Mouse (Mus musculus): ENCODE results near the gene Ccdc92. TPM values are rescaled to one million over a fixed set of nuclear protein-coding genes. Genes with fewer than 3 reads are reported as not detected.

The Ccdc92 gene
- total RNA-seq (2014; fragmentation: Nextera tagmentation) (0.07 and 0.47 TPM in 2 replicates), total RNA-seq (2017) (0.05 and 0.50 TPM in 2 replicates)

GRCm38 (mm10) chr5:124862013-124862866, at the start of gene Ccdc92, which contains the start of gene Zfp664:
TSS of gene Ccdc92 (minus strand) at chr5:124862424.
TSS of gene Zfp664 (plus strand) at chr5:124862691.
- ATAC-seq (replicated peaks; ENCODE audit: low FRiP score, low TSS enrichment, poor library complexity, severe bottlenecking) = peak; percentile 90

GRCm38 (mm10) chr5:124908860-124909259, 46.6 kb upstream of the Ccdc92 start:
- ATAC-seq (replicated peaks; ENCODE audit: low FRiP score, low TSS enrichment, poor library complexity, severe bottlenecking) = peak; percentile 92

GRCm38 (mm10) chr5:124906890-124907289, 44.7 kb upstream of the Ccdc92 start:
- ATAC-seq (replicated peaks; ENCODE audit: low FRiP score, low TSS enrichment, poor library complexity, severe bottlenecking) = no peak

- ATAC-seq (replicated peaks; ENCODE audit: low FRiP score, low TSS enrichment, poor library complexity, severe bottlenecking) = no peak
These were observed 41.6 kb upstream of the Ccdc92 start for GRCm38 (mm10) chr5:124903852-124904251.

- no peak for ATAC-seq (replicated peaks; ENCODE audit: low FRiP score, low TSS enrichment, poor library complexity, severe bottlenecking)
These were observed 40.0 kb upstream of the Ccdc92 start for GRCm38 (mm10) chr5:124902195-124902594.

GRCm38 (mm10) chr5:124901675-124902074, 39.5 kb upstream of the Ccdc92 start:
- no peak for ATAC-seq (replicated peaks; ENCODE audit: low FRiP score, low TSS enrichment, poor library complexity, severe bottlenecking)

GRCm38 (mm10) chr5:124900738-124901490, 38.7 kb upstream of the Ccdc92 start:
- ATAC-seq (replicated peaks; ENCODE audit: low FRiP score, low TSS enrichment, poor library complexity, severe bottlenecking) = no peak

- peak; percentile 85 for ATAC-seq (replicated peaks; ENCODE audit: low FRiP score, low TSS enrichment, poor library complexity, severe bottlenecking)
These were observed 37.9 kb upstream of the Ccdc92 start for GRCm38 (mm10) chr5:124899945-124900631.

- ATAC-seq (replicated peaks; ENCODE audit: low FRiP score, low TSS enrichment, poor library complexity, severe bottlenecking) = no peak
These were observed 33.9 kb upstream of the Ccdc92 start for GRCm38 (mm10) chr5:124896135-124896534.

- no peak for ATAC-seq (replicated peaks; ENCODE audit: low FRiP score, low TSS enrichment, poor library complexity, severe bottlenecking)
These were observed 29.7 kb upstream of the Ccdc92 start for GRCm38 (mm10) chr5:124891921-124892370.

- ATAC-seq (replicated peaks; ENCODE audit: low FRiP score, low TSS enrichment, poor library complexity, severe bottlenecking) = no peak
These were observed 26.4 kb upstream of the Ccdc92 start for GRCm38 (mm10) chr5:124888661-124889060.

- ATAC-seq (replicated peaks; ENCODE audit: low FRiP score, low TSS enrichment, poor library complexity, severe bottlenecking) = no peak
These were observed 21.7 kb upstream of the Ccdc92 start for GRCm38 (mm10) chr5:124883877-124884276.

- no peak for ATAC-seq (replicated peaks; ENCODE audit: low FRiP score, low TSS enrichment, poor library complexity, severe bottlenecking)
These were observed 17.6 kb upstream of the Ccdc92 start for GRCm38 (mm10) chr5:124879801-124880200.

- ATAC-seq (replicated peaks; ENCODE audit: low FRiP score, low TSS enrichment, poor library complexity, severe bottlenecking) = no peak
These were observed 17.0 kb upstream of the Ccdc92 start for GRCm38 (mm10) chr5:124879251-124879650.

- ATAC-seq (replicated peaks; ENCODE audit: low FRiP score, low TSS enrichment, poor library complexity, severe bottlenecking) = no peak
These were observed 11.8 kb upstream of the Ccdc92 start for GRCm38 (mm10) chr5:124873890-124874601.

- ATAC-seq (replicated peaks; ENCODE audit: low FRiP score, low TSS enrichment, poor library complexity, severe bottlenecking) = 0 out of 2 replicates have a peak, but pooled peaks have one; percentile 26
These were observed 10.9 kb upstream of the Ccdc92 start for GRCm38 (mm10) chr5:124873096-124873495.

- ATAC-seq (replicated peaks; ENCODE audit: low FRiP score, low TSS enrichment, poor library complexity, severe bottlenecking) = no peak
These were observed 9.8 kb upstream of the Ccdc92 start for GRCm38 (mm10) chr5:124872033-124872432.

- no peak for ATAC-seq (replicated peaks; ENCODE audit: low FRiP score, low TSS enrichment, poor library complexity, severe bottlenecking)
These were observed 6.8 kb upstream of the Ccdc92 start for GRCm38 (mm10) chr5:124868981-124869380.
